Mouse (Mus musculus): ENCODE data around the gene Ggt1. TPM values are rescaled to one million over a fixed set of nuclear protein-coding genes. Genes with fewer than 3 reads are reported as not detected.

Gene Ggt1
- polyA plus RNA-seq, 1 experiment, result 1.8 TPM

GRCm38 (mm10) chr10:75536123-75536522, 25.3 kb upstream of the Ggt1 start:
- Histone ChIP-seq H3K4me3 (replicated peaks; ENCODE audit: extremely low read depth, low read depth, low read length) (no peak overlapping the region), H3K4me1 (ENCODE audit: control insufficient read depth, insufficient read depth, low read length) (no peaks in the 10 kb centered on the region; the same call in 1 of the 2 replicates)
- DNase-seq, result no peak
- TF ChIP-seq CTCF (IDR thresholded peaks at IDR 0.05; ENCODE audit: insufficient read depth, low read length) (no peak), POLR2A (IDR thresholded peaks at IDR 0.05; ENCODE audit: borderline replicate concordance, extremely low read depth, low read depth, low read length) (no peak)
- WGBS, result 71% methylated on average over 5 of the region's 5 CpGs

GRCm38 (mm10) chr10:75547901-75548300, 13.5 kb upstream of the Ggt1 start:
- DNase-seq, result no peak
- WGBS, result 69% methylated on average over 7 of the region's 7 CpGs
- TF ChIP-seq POLR2A (IDR thresholded peaks at IDR 0.05; ENCODE audit: borderline replicate concordance, extremely low read depth, low read depth, low read length), result no peak
- TF ChIP-seq CTCF (IDR thresholded peaks at IDR 0.05; ENCODE audit: insufficient read depth, low read length), result no peak
- no peaks in the 10 kb centered on the region for H3K4me1 ChIP-seq (ENCODE audit: control insufficient read depth, insufficient read depth, low read length)
- no peak overlapping the region for H3K4me3 ChIP-seq (replicated peaks; ENCODE audit: extremely low read depth, low read depth, low read length)

GRCm38 (mm10) chr10:75548486-75548885, 12.9 kb upstream of the Ggt1 start:
- 45% methylated on average over 14 of the region's 14 CpGs for whole genome bisulfite sequencing
- TF ChIP-seq POLR2A (IDR thresholded peaks at IDR 0.05; ENCODE audit: borderline replicate concordance, extremely low read depth, low read depth, low read length) (no peak), CTCF (IDR thresholded peaks at IDR 0.05; ENCODE audit: insufficient read depth, low read length) (no peak)
- no peaks in the 10 kb centered on the region for H3K4me1 ChIP-seq (ENCODE audit: control insufficient read depth, insufficient read depth, low read length)
- H3K4me3 ChIP-seq (replicated peaks; ENCODE audit: extremely low read depth, low read depth, low read length), result no peak overlapping the region
- no peak for DNase-seq

GRCm38 (mm10) chr10:75549886-75550285, 11.5 kb upstream of the Ggt1 start:
- no peaks in the 10 kb centered on the region for H3K4me1 ChIP-seq (ENCODE audit: control insufficient read depth, insufficient read depth, low read length)
- H3K4me3 ChIP-seq (replicated peaks; ENCODE audit: extremely low read depth, low read depth, low read length), result no peak overlapping the region
- TF ChIP-seq CTCF (IDR thresholded peaks at IDR 0.05; ENCODE audit: insufficient read depth, low read length) (no peak), POLR2A (IDR thresholded peaks at IDR 0.05; ENCODE audit: borderline replicate concordance, extremely low read depth, low read depth, low read length) (no peak)
- WGBS, result 45% methylated on average over 7 of the region's 7 CpGs
- DNase-seq, result no peak

- Histone ChIP-seq H3K4me3 (replicated peaks; ENCODE audit: extremely low read depth, low read depth, low read length) (no peak overlapping the region), H3K4me1 (ENCODE audit: control insufficient read depth, insufficient read depth, low read length) (no peaks in the 10 kb centered on the region)
- TF ChIP-seq POLR2A (IDR thresholded peaks at IDR 0.05; ENCODE audit: borderline replicate concordance, extremely low read depth, low read depth, low read length) (no peak), CTCF (IDR thresholded peaks at IDR 0.05; ENCODE audit: insufficient read depth, low read length) (no peak)
- no peak for DNase-seq
- WGBS, result 13% methylated on average over 12 of the region's 12 CpGs
Observed at GRCm38 (mm10) chr10:75551175-75551574, 10.2 kb upstream of the Ggt1 start.

GRCm38 (mm10) chr10:75552106-75552505, 9.3 kb upstream of the Ggt1 start:
- TF ChIP-seq CTCF (IDR thresholded peaks at IDR 0.05; ENCODE audit: insufficient read depth, low read length) (no peak), POLR2A (IDR thresholded peaks at IDR 0.05; ENCODE audit: borderline replicate concordance, extremely low read depth, low read depth, low read length) (no peak)
- Histone ChIP-seq H3K4me3 (replicated peaks; ENCODE audit: extremely low read depth, low read depth, low read length) (no peak overlapping the region), H3K4me1 (ENCODE audit: control insufficient read depth, insufficient read depth, low read length) (no peaks in the 10 kb centered on the region)
- 83% methylated on average over 2 of the region's 2 CpGs for WGBS
- no peak for DNase-seq

- WGBS, result 82% methylated on average over 13 of the region's 13 CpGs
- Histone ChIP-seq H3K4me3 (replicated peaks; ENCODE audit: extremely low read depth, low read depth, low read length) (no peak overlapping the region), H3K4me1 (ENCODE audit: control insufficient read depth, insufficient read depth, low read length) (no peaks in the 10 kb centered on the region)
- no peak for DNase-seq
- TF ChIP-seq CTCF (IDR thresholded peaks at IDR 0.05; ENCODE audit: insufficient read depth, low read length), result no peak
- TF ChIP-seq POLR2A (IDR thresholded peaks at IDR 0.05; ENCODE audit: borderline replicate concordance, extremely low read depth, low read depth, low read length), result no peak
Observed at GRCm38 (mm10) chr10:75552701-75553450, 8.5 kb upstream of the Ggt1 start.

- TF ChIP-seq POLR2A (IDR thresholded peaks at IDR 0.05; ENCODE audit: borderline replicate concordance, extremely low read depth, low read depth, low read length), result no peak
- no peak for TF ChIP-seq CTCF (IDR thresholded peaks at IDR 0.05; ENCODE audit: insufficient read depth, low read length)
- DNase-seq, result no peak
- no peak overlapping the region for H3K4me3 ChIP-seq (replicated peaks; ENCODE audit: extremely low read depth, low read depth, low read length)
- 88% methylated on average over 8 of the region's 8 CpGs for WGBS
- H3K4me1 ChIP-seq (ENCODE audit: control insufficient read depth, insufficient read depth, low read length), result peaks cover under 1% of the 10 kb centered on the region; the same call in 1 of the 2 replicates
Observed at GRCm38 (mm10) chr10:75554090-75554489, 7.3 kb upstream of the Ggt1 start.

- 81% methylated on average over 6 of the region's 6 CpGs for WGBS
- peaks cover 7% of the 10 kb centered on the region for H3K4me1 ChIP-seq (ENCODE audit: control insufficient read depth, insufficient read depth, low read length)
- TF ChIP-seq POLR2A (IDR thresholded peaks at IDR 0.05; ENCODE audit: borderline replicate concordance, extremely low read depth, low read depth, low read length) (no peak), CTCF (IDR thresholded peaks at IDR 0.05; ENCODE audit: insufficient read depth, low read length) (no peak)
- H3K4me3 ChIP-seq (replicated peaks; ENCODE audit: extremely low read depth, low read depth, low read length), result no peak overlapping the region
- no peak for DNase-seq
Observed at GRCm38 (mm10) chr10:75555557-75555956, 5.8 kb upstream of the Ggt1 start.

GRCm38 (mm10) chr10:75556026-75556425, 5.4 kb upstream of the Ggt1 start:
- peaks cover 7% of the 10 kb centered on the region for H3K4me1 ChIP-seq (ENCODE audit: control insufficient read depth, insufficient read depth, low read length)
- no peak for TF ChIP-seq POLR2A (IDR thresholded peaks at IDR 0.05; ENCODE audit: borderline replicate concordance, extremely low read depth, low read depth, low read length)
- no peak for TF ChIP-seq CTCF (IDR thresholded peaks at IDR 0.05; ENCODE audit: insufficient read depth, low read length)
- no peak overlapping the region for H3K4me3 ChIP-seq (replicated peaks; ENCODE audit: extremely low read depth, low read depth, low read length)
- 63% methylated on average over 9 of the region's 9 CpGs for WGBS
- no peak for DNase-seq
